Mouse (Mus musculus): ENCODE measurements around the gene Fgd6. TPM values are rescaled to one million over a fixed set of nuclear protein-coding genes. Genes with fewer than 3 reads are reported as not detected.

The Fgd6 gene
- polyA plus RNA-seq, 1 experiment from 2014 or later: 3.0 TPM

Other genes with a start within 250 kb of the Fgd6 start
- gene Usp44, start 204.4 kb upstream of the Fgd6 start, polyA plus RNA-seq (2015; fragmentation: Nextera tagmentation; extraction: Ambion mirVana): 0.68 and 0.91 TPM in 2 replicates
- 182 and 184 TPM in 2 replicates for gene Metap2, start 138.9 kb upstream of the Fgd6 start, polyA plus RNA-seq (2015; fragmentation: Nextera tagmentation; extraction: Ambion mirVana)
- gene Vezt, start 184 bp upstream of the Fgd6 start, polyA plus RNA-seq (2015; fragmentation: Nextera tagmentation; extraction: Ambion mirVana): 65.4 and 66.1 TPM in 2 replicates
- gene Nr2c1, start 112.0 kb downstream of the Fgd6 start, polyA plus RNA-seq (2015; fragmentation: Nextera tagmentation; extraction: Ambion mirVana): 8.2 and 9.3 TPM in 2 replicates
- gene Ndufa12, start 162.7 kb downstream of the Fgd6 start, polyA plus RNA-seq (2015; fragmentation: Nextera tagmentation; extraction: Ambion mirVana): 339 and 361 TPM in 2 replicates

Data from hindbrain, embryonic 13.5 days (tissue).